Mouse (Mus musculus): ENCODE data around the gene Auts2. TPM values are rescaled to one million over a fixed set of nuclear protein-coding genes. Genes with fewer than 3 reads are reported as not detected.

Gene Auts2
- total RNA-seq, 2 experiments from 2014 or later, result 101 to 109 TPM

DNA sequence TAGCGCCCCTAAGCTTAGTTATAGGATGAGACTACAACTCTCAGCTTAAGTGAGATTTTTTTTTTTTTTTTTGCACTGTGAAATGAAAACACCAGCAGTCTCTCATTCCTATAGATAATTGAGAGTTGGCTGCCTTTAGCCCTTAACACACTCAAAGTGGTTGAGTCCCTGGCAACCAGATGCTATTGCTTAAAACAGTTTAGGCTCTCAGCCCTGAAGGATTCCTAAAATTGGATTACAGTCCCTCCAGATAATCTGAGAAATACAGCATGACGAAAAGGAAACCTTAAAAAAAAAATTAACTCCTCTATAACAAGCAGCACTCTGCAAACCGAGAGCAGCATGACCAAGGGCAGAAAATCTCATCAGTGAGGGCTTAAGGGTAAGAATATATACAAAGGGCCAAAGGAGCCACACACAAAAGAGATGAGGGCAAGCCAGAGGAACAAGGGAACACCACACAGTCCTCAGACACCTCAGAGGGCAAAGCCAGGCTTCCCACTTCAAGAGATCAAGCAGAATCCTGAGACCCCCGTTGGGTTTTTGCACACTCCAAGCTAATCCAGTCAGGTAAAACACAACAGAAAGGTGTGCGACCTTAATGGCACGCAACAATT, 274.7 kb downstream of the Auts2 start:
- DNase-seq (ENCODE audit: low spot score in 2 of 2), result no peak

DNA sequence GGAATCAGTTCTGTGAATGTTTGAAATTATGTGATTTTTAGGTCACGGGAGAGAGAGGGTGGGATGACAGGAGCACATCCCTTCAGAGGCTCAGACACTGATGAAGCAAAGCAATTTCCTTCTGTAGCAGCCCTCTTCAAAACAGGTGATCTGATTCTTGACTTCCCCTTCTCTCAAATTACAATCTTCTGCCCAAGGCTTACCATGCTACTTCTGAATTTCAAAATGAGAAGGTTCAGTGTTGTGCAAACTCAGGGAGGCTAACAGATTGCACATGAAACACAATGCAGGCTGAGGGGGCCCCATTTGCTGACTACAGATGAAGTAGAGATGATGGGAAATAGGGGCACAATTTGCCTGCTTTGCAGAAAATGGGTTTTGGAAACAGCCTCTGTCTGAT, 278.1 kb downstream of the Auts2 start:
- DNase-seq (ENCODE audit: low spot score in 2 of 2), result no peak

DNA sequence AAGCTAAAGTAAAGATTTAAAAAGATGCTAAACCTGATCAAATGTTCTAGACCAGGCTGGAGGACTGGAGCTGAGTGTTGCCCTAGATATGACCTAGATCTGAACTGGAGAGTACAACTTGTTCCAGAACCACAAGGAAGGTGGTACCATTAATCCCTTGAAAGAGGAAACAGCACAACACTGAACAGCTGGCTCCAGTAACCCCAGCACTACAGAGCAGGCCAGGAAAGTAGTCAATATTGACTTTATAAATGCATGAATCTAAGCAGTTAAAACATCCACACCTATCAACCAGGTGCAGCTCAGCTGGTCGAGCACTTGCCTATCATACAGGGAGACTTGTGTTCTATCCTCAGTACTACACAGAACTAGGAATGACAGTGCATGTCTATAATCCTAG, 281.4 kb downstream of the Auts2 start:
- no peak for DNase-seq (ENCODE audit: low spot score in 2 of 2)

DNA sequence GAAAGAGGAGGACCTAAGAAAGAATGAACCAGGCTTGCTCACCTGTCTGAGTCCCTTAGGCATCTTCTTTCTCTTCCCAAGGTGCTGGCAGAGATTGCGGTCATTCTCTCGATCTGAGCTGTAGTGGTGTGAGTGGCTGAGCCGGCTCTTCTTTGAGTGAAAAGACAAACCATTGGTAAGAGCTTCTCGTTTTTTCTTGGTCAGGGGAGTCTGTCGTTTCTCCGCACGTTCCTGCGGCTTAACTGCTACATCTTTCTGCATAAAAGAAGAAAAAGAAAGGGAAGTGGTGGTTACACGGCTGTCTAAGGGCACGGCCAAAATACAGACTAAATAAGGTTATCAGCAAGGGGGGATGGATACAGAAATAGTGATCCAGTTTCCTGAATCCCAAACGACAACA, 284.3 kb downstream of the Auts2 start:
- no peak for DNase-seq (ENCODE audit: low spot score in 2 of 2)

DNA sequence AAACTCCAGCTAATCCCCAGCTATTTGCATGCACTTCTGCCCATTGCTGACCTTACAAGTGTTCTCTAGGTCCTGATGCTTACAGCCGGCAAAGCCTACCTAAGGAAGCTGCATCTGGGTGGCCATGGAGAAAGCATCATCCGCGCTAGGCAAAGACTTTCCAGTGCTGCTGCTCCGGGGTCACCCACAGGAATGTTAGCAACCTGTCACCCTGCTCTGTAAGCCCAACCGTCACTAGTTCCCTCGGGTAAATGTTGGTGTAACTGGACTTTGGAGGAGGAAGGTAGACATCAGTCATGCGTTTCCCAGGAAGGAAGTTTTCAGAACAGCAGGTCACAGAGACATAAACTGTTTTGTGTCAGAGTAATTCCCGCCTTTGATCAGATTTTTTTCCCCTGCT, 287.6 kb downstream of the Auts2 start:
- no peak for DNase-seq (ENCODE audit: low spot score in 2 of 2)

DNA sequence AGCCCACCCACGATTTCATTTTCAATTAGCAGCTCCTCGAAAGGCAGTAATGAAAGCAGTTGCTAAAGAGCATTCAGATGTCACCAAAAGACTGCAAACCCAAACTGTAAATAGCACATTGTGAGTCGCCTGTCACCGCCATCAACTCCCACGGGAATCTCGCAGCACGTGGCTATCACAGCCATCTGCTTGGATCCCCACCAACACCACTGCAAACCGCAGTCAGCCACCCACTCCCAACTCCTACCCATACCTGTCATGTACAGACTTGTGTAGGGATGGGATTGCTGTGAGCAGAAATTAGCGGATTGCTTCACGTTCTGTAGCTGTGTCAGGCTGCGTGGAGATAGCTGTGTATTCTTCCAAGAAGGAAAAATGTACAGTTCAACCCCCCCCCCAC, 293.6 kb downstream of the Auts2 start:
- DNase-seq (ENCODE audit: low spot score in 2 of 2), result peak; percentile 70 to 84

DNA sequence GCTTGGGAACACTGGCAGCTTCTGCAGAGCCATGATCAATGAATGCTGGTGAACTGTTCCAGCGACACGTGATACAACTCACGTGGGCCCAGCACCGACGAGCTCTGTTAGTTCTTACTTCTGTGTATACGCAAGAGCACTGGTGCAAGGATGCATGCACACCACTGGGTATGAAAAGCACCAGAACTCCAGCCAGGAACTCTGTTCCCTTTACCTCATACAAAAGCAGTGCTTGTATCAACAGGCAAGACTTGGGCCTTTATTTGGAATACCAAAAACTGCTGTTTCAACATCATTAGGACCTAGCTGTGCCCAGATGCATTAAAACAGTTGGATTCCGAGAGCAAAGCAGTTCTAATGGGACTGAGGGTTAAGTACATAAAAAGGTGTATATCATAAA, 295.1 kb downstream of the Auts2 start:
- no peak for DNase-seq (ENCODE audit: low spot score in 2 of 2)

DNA sequence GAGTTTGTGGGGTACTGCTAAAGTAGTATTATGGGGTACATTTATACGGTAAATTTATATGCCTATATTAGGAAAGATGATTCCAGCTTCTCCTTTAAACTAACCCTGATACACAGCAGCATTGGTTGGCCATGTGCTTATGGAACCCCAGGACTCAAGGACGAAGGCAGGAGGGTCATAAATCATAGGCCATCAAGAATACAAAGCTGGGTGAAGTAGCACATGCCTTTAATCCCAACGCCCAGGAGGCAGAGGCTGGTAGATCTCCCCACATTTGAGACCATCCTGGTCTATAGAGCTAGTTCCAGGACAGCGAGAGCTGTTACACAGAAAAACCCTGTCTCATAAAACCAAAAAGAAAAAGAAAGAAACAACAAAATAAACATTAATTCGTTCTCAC, 307.7 kb downstream of the Auts2 start:
- no peak for DNase-seq (ENCODE audit: low spot score in 2 of 2)

DNA sequence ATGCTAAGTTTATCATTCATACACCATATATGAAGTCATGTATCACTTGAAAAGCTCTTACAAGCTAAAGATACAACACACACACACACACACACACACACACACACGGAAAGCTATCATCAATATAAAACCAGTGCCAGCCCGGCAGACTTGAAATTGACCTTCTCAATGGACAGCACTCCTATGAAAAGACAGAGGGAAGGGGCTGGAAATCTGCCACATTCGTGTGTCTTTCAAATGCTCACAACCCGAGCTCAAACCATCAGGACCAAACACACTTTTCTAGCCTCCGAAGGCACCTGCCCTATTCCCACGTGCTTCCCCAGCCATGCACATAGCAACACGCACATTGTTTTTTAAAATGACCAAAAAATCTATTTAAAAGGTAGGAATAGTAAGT, 308.7 kb downstream of the Auts2 start:
- no peak for DNase-seq (ENCODE audit: low spot score in 2 of 2)

DNA sequence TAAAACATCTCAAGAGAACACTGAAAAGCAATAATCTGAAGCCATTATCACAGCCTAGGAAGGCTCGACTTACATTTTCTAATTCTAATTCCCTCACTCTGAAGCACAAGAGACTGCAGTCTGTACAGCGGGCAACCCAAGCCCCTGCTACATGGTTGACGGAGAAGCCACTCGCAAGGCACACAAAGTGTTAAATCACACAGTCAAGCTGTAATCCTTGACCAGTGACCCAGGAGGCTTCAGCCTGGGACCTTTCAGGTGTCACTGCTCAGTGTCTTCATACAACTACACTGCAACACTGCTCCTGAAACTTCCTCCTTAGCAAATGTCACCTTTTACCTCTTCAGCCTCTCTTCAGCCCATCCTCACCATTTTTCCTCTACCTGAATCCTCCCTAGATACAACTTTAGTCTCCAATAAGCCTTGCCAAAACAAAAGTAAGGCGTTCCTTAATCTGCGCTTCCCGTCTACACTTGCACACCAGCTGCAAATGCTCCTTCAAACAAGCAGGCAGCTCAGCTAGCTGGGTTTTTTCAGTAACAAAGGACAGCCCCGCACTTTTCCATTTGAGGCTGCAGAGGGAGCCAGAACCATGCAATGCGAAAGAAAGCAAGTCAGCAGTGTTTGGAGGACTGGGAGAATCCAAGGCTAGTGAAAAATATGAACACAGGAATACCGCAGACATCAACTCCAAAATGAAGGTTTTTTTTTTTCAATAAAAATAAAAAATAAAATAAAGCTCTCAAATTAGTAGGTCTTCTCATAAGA, 311.7 kb downstream of the Auts2 start:
- peak; percentile 59 to 77 for DNase-seq (ENCODE audit: low spot score in 2 of 2)

DNA sequence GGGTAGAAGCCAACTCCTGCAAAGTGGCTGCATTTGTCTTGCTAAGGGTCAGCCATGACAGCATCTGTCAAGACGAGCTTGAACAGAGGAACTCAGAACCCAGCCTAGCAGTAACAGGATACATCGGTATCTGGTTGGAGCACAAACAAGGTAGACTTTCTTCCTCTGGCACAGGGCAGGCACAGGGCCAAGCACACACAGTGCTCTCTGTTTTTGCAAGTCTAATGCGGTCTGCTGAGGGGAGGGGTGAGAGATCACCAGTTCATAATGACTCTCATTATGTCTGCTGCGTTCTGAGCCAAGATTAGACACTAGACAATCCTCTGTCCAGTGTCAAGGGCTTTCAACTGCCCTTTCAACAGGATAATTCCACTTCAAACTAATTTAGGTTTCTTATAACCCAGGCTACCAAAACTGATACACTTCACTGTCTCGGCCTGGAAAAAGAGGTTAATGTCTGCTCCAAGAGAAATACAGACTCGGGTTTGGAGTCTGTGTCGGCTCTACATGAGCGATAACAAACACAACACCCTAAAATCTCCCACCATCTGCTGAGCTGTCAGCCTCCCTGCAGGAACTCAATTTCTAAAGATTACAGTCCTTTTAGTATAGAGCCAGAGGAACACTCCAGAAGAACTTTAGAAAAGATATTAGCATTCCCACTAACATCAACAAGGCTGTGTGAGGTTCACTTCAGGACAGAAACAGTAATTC, 313.3 kb downstream of the Auts2 start:
- peak; percentile 47 to 62 for DNase-seq (ENCODE audit: low spot score in 2 of 2)

DNA sequence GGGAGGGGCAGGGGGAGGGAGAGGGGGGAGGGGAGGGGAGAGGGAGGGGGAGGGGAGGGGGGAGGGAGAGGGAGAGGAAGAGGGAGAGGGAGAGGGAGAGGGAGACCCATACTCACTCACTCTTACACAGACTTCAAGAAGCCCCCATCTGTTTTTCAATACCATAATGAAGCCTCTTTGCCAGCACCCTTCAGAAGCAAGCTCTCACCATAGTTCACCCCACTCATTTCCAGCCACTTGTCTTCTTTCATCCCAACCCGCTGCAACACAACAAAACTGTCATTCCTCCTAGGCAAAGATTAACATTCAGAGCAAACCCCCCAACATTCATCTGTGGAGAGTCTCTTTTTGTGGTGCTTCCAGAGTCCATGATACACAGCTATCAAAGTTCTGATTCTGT, 314.1 kb downstream of the Auts2 start:
- DNase-seq (ENCODE audit: low spot score in 2 of 2), result no peak

DNA sequence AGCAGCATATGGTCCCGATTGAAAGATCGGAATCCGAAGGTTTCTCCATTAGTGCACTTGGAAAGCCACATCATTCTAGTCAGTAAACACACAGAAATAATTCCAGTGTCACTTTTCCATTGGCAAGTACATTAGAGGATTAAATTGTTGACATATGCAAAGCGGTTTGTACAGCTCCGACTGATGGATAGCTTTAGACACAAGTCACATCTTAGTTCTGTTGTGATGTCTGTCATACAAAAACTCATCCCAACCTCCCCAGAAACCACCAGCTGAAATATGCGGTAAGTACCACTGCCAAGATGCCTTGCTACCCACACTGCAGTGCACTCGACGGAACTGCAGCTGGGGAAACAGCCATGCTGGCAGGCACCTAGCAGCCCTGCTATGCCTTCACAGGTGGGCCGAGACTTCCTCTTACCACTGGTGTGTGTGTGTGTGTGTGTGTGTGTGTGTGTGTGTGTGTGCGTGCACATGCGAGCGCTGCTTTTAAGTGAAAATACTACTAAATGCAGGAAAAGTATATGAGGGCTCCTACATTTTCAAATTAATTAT, 322.7 kb downstream of the Auts2 start:
- no peak for DNase-seq (ENCODE audit: low spot score in 2 of 2)

DNA sequence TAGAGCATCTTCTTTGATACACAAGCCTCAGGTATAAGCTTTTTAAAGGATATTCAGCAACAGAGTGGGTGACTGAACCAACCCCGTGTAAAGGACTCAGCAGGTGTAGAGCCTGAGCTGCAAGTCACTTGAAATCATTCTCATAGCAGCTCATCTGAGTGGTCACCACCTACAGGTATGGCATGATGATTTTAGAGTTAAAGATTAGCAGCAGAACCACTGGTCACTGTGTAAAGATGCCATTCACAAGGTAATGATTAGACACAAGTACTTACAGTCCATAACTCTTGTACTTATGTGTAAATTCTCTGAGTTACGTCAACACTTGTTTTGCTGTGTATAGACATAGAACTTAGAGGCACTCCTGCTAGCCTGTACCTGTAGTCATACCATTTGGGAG, 327.0 kb downstream of the Auts2 start:
- no peak for DNase-seq (ENCODE audit: low spot score in 2 of 2)

DNA sequence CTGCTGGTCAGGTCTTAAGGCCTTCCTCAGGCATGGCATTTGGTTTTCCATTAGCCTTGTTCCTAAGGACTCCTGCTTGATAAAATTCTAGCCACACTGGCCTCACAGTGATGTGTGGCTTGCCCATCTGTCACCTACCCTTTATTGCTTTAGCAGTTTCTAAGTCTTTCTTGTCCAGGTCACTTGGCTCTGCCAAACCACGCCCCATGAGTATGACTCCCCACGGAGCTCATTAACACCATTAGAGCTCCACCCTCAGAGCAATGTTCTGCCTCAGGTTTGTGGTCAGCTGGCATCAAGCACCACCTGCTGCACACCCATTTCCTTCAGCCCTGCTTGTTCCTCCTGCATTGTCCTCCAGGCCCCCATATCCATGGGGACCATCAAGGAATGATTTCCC, 330.7 kb downstream of the Auts2 start:
- DNase-seq (ENCODE audit: low spot score in 2 of 2), result no peak

DNA sequence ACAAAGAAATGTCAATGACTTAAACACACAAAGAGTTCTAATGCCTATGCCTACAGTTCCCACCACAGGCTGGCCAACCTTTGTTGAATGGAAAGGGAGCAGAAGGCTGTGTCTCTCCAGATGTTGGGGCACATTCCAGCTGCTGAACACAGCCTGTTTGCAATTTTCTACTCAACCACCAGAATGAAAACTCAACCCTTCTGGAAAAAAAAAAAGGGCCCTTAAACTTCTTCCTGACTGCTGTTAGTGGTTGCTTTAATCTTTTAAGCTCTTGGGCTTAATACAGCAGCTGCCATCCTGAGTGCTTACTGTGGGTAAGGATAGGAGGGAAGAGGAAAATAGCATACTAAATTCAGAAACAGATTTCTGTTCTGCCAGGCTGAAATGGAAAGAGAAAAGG, 333.4 kb downstream of the Auts2 start:
- DNase-seq (ENCODE audit: low spot score in 2 of 2), result no peak

DNA sequence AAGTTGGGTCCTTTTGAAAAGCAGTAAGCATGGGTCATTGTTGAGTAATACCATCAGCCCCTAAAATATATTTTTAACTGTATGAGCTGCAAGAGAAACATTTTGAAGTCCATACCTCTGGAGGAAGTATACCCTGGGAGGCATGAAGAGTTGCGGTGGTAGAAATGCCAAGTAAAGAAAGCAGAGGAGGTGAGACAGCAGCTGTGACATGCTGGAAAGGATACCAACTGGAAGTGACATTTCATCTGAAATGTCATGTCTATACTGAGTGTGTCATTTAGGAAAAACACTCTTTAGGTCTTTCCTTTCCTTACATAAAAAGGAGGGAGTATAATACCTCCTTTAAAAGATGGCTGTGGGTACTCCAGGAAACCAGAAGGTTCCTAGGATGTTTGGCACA, 336.9 kb downstream of the Auts2 start:
- peak in 1 of 2 experiments; percentile 10 for DNase-seq (ENCODE audit: low spot score in 2 of 2)

DNA sequence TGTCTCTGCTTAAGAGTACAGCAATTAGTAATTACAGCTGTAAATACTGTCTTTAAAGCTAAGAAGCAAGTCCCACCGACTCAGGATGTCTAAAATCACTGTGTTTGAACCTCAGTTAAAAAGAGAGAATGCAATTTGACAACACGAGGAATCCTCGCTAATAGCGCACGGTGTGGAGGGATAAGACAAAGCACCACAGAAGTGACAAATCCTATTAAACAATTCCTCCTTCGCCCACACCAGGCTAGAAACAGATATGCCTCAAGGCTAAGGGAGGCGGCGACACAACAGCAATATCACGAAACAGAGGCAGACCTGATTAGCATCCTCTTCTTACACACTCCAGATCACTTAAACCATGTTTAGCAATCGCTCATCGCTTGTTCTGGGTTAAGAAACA, 339.3 kb downstream of the Auts2 start:
- DNase-seq (ENCODE audit: low spot score in 2 of 2), result no peak

DNA sequence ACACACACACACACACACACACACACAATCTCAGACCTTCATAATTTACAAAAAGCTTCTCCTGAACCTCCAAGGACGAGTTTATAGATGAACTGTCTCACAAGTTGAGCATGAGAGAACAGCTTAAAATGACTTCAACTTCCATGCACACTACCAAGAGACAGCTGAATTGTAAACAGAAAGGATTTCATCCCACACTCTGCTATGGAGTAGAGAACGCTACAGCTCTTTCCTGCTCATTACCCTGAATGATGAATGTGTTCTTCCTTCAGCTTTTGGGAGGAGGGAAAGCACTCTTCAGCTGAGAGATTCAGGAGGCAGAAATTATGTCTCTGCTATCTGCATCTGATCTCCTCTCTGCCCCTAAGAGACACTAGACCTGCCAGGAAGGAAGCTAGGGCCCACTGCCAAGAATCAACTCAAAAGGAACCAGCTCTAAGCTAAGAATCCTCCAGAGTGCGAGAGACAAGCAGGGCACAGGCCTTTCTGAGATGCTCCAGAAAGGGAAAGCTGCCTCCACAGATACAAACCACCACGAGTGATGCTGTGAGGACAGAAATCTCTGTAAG, 342.0 kb downstream of the Auts2 start:
- peak in 1 of 2 experiments; percentile 23 for DNase-seq (ENCODE audit: low spot score in 2 of 2)

DNA sequence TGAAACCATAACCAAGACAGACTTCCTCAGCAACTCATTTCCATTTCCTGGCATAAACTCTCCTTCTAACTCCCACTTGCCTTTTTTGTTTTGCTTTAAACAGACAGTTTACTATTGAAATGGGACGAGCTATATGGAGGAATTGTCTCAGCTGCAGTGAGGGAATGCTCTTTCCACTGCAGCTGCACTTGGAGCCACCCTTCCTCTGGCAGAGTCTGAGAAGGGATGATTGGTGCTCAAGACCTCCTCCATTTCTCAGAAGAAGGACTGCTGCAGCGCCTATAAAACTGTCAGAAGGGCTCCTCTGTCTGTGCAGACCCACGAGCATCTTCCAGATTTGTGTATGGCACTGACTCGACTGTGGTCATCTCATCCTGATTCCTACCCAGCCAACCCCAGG, 342.5 kb downstream of the Auts2 start:
- no peak for DNase-seq (ENCODE audit: low spot score in 2 of 2)

DNA sequence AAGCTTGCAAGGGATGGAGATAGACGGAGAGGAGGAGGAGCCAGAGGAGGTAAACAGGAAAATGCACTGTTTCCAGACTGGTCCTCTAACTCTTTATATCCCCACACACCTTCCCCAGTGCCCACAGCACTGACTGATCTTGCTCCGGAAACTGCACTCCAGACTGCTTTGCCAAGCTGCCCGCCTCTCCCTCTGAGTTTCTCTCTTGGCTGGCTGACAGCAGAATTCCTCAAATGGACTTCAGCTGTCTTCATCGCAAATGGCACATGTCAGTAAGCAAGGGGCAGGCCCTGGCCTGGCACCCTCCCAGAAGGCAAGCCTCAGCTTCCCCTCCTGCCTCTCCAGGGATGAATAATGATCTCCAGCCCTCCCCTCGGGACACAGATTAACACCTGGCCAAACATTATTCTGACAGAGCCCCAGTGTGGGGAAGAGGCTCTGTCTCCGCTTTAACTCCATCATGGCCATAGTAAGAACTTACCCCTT, 348.1 kb downstream of the Auts2 start:
- no peak for DNase-seq (ENCODE audit: low spot score in 2 of 2)

DNA sequence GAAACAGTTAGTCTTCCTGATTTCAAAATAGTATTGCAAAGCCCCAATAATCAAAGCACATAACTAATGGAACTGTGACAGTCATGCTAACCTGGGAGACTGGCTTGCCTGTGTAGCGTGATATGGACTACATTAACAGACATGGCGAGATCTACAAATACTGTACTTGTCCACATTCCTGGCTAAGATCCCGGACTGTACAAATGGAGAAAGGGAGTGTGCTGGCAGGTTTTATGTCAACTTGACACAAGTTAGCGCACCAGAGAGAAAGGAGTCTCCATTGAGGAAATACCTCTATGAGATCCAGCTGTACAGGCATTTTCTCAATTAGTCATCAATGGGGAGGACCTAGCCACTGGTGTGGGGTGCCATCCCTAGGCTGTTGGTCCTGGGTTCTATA, 353.0 kb downstream of the Auts2 start:
- DNase-seq (ENCODE audit: low spot score in 2 of 2), result no peak

Data from left cerebral cortex, adult 18-20 months (tissue).